Mouse (Mus musculus) A20 (cell line): ENCODE results near the gene Ccl7.

Experiments used
- DNase-seq: peaks from one replicate; pipeline ENCODE4 v3.0.0-alpha.2; 2011; ENCODE audit warnings: low read depth, low spot score

The Ccl7 gene

GRCm38 (mm10) chr11:82045471-82045870 is at the start of gene Ccl7:
Gene Ccl7, plus strand, starts transcription at chr11:82045712.
- DNase-seq = no peak

- DNase-seq = peak; percentile 58
Observed at GRCm38 (mm10) chr11:81996172-81996841, 49.2 kb upstream of the Ccl7 start.

DNA sequence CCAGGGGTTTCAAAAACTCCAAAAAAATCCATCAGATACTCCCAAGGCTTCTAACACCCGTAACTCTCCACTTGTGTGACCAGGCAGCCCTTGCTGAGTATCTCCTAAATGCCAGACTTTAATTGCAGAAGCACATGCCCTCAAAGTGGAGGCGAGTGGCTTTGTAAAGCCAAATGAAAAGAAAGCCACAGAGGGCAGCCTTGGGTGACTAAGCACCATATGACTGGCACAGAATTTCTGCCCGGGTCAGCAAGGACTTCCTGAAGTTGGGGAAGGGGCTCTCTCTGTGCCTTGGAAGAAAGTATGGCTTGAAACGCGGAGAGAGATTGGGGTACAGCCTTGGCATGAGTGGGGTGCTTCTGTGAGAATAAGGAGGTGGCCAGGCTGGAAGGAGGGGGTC is 48.4 kb upstream of the Ccl7 start:
- no peak for DNase-seq

GRCm38 (mm10) chr11:81998646-81999045 is 46.9 kb upstream of the Ccl7 start:
- DNase-seq = no peak

GRCm38 (mm10) chr11:81999469-81999868 is 46.0 kb upstream of the Ccl7 start:
- no peak for DNase-seq

DNA sequence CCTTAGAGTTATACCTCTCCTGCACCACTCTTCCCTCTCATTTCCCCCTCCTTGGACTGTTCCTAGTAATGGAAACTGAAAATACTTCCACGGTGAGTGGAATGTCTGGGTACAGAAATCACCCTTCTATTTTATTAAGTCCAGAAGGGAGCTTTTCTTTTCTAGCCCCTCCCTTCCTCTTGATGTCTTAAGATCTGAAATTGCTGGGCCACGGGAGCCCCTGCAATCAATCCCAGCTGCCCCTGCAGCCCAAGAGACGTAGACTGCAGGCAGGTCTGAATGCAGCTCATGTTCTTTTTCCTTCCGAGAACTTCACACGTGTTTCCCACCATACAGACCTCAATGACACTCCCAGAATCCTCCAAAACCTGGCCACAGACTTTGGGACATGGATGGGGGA is 44.9 kb upstream of the Ccl7 start:
- no peak for DNase-seq

GRCm38 (mm10) chr11:82004810-82005209 is 40.7 kb upstream of the Ccl7 start:
- peak; percentile 17 for DNase-seq

GRCm38 (mm10) chr11:82006796-82007423 is 38.6 kb upstream of the Ccl7 start:
- no peak for DNase-seq

DNA sequence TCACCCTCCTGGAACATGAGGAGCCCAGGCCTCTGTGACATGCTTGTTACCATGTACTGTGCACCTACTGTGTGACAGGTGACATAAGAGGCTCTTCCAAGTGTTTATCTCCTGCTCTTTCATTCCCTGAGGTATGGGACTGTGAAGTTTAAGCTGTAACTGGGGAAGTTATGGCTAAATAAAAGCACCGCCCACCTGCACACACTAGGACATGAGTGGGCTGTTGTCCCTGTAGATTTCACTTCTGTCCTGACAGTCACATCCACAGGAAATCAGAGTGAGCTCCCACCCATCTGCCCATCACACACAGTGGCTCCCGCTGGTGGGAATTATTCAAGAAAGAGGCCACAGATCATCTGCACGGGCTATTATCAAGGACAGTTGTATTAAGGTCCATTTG is 35.4 kb upstream of the Ccl7 start:
- no peak for DNase-seq

DNA sequence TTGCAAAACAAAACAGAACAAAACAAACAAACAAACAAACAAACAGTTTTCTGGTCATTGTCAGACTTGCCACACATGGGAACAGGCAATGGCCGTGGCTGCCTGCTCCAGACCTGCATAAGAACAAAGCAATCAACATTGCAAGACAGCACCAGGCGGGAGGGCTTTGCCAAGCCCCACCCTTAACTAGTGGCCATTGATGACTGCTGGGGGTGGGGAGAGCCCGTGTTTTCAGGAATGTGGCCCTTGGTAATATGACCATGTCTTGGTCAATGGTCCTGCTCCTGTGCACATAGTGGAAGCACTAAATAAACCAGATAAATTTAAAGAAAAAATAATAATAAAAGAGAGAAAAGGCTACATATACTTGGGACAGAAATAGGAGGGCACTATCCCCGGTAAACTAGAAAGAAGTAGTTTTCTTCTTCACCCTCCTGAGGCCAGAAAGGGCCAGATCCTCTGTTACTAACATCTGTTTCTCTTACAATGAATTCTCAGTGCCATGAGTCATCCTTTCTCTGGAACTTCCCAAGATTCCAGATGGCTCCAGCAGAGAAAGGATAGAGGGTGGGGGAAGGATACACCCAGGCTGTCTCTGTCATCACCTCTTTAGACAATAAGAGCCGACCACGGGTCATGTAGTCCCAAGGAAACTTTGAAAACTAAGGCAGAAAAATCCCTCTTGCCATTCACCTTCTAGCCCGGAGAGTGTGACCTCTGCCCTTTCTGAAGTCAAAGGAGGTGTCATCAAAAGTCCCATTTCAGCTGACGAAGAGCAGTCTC is 33.9 kb upstream of the Ccl7 start:
- no peak for DNase-seq

DNA sequence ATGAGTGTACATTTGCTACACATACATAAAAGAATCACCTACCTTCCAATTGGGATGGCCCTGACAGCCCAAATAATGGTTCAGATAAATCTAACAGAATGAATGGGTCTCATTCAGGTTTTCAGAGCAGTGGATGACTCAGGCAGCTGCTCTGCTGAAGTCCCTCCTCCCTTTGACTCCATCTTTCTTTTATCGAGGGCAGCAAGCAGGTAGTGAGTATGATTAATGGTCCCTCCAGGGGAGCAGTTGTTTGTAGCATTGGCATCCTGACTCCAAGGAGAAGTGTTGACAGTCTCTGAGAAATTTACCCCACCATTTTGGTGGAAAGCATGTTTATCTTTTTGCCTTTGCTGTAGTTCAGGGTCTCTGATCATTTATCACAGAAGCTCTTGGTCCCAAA is 31.8 kb upstream of the Ccl7 start:
- no peak for DNase-seq

DNA sequence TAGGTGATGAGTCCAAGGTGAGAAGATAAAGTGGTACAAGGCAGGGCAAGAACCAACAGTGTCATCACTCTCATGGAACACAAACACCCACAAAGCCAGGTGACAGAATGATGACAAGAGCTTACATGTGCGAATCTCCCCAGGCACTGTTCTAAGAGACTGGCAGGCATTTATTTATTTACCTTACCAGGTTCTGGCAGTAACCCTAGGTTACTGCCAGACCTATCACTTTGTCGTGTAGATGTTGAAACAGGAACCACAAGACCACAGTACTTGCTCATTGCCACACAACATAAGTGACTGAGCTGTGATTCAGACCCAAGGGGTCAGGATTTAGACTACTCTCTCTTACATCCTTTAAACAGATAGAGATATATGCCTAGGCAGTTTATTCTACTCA is 30.4 kb upstream of the Ccl7 start:
- no peak for DNase-seq

GRCm38 (mm10) chr11:82016181-82016780 is 29.2 kb upstream of the Ccl7 start:
- DNase-seq = no peak

GRCm38 (mm10) chr11:82019389-82019788 is 26.1 kb upstream of the Ccl7 start:
- DNase-seq = no peak

DNA sequence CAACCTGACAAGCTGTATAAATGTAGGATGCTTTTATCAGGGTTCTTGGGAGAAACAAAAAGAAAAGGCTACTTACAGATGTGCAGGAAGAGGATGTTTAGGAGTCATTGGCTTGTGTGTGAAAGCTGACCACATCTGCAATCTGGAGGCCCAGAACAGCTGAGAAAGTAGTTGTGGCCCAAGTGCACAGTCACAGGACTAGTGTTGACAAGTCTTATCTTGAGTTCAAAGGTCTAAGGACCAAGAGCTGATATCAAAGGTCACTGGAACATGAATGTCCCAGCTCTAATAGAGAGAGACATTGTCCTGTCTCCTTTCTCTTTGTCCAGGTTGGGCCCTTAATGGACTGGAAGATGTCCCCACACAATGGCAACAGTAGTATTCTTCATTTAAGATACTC is 25.7 kb upstream of the Ccl7 start:
- DNase-seq = no peak

- DNase-seq = no peak
Observed at GRCm38 (mm10) chr11:82021406-82021805, 24.1 kb upstream of the Ccl7 start.

DNA sequence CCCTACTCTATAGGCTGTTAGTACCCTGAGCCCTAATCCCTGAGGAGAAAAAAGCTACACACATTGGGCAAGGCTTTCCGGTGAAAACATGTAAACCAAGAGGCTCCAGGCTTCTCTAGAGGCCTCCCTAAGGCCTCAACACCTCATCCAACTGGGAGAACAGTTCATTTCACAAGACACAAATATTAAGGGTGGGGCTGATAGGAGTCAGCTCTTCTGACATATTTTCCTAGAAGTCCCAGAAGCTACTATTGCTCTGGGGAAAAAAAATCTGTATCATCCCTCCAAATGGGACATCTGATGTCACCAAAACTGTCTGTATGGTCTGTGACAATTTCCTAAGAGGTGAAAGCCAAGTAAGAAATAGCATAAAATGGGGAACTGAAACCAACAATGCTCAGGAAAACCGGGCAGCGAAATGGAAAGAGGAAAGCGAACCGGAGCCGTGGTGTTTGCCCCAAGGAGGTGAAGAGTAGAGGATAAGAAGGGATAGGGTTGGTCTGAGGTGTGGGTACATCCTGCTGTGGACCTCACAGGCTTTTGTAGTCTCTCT is 22.9 kb upstream of the Ccl7 start:
- DNase-seq = no peak

DNA sequence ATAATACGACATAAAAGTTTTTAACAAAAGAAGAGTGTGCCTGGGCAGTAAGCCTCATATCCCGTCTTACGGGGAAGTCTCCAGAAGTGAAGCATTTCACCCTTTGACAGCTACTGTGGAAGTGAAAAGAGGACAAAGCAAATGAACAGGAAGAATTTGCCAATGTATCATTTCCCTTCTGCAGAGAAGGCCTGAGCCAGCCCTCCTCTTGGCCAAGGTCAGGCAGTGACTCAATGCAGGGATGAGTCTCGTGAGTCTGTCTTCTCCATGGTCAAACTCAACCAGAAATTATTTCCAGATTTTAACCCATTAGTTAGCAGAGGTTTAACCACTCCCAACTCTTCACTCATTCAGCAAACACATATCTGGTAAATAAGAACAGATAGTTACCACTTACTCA is 21.7 kb upstream of the Ccl7 start:
- DNase-seq = no peak

- DNase-seq = no peak
Observed at GRCm38 (mm10) chr11:82030171-82030570, 15.3 kb upstream of the Ccl7 start.

- no peak for DNase-seq
Observed at GRCm38 (mm10) chr11:82032136-82032535, 13.4 kb upstream of the Ccl7 start.

- DNase-seq = no peak
Observed at GRCm38 (mm10) chr11:82032678-82033344, 12.7 kb upstream of the Ccl7 start.

- DNase-seq = no peak
Observed at GRCm38 (mm10) chr11:82034446-82034845, 11.1 kb upstream of the Ccl7 start.
